Mouse (Mus musculus) spleen, postnatal 36 days (tissue): Measurements from ENCODE around the gene H1fnt.

Experiments
- DNase-seq, 2 experiments: peaks; one replicate each; pipeline ENCODE4 v3.0.0; 2022; ENCODE audit warnings: low spot score in 2 of 2, mixed read lengths in 1 of 2

Gene H1fnt

DNA sequence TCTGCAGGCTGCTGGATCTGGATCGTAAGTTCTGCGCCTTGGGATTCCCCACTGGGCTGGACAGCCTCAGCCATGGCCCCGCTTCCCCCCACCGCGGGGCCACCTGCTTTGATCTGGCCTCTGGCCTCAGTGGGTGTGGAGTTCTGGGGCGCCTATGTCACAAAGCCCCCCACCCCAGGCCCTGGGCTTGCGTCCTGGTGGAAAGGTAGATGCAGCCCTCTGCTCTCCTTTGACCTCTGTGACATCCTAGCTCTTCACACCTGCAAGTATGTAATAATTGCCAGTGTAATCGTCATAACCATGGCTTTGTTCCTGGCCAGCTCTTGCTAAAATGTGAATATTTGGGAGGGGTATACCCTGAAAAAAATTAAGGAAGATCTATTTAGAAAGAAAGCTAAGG lies at the start of gene H1fnt:
TSS of gene H1fnt (minus strand) at position 101 of the 400 bp plus-strand sequence.
- DNase-seq, result no peak

DNA sequence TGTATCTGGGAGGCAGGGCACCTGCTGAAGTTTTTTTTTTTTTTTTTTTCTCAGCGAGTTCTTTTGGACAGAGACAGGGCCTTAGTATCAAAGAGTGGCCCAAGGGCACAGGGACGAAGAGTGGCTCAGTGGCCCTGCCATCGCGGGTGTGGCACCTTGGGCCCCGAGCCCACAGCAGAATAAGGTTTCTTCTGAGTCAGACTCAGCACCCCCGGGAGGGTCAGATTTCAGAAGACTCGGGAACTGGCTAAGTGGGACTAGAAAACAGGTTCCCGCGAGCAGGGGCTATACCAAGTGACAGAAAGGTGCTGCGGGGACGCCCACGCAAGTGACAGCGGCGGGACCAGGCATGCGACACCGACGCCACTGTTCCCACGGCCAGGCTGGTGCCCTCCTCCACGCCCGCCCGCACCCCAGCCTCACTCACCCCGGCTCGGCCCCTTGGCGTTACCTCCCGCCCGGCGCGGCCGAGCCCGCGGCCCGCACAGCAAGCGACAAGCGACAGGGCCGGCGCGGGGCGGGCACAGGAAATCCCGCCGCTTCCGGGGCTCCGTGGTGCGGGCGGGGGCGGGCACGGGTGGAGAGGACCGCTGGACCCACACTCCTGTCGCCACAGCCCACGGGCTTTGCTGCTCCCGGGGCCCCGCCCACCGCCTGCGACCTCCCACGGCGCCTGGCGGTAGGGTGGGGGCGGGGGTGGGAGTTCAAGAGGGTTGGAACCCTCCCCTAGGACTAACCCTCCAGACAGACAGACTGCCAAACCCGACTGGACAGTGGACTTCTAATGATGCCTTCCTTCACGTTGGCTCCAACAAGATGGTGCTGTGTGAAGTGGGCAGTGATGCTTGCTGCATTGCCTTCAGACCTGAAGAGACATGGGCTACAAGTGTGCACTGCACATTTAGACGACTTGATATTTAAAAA lies 38.8 kb upstream of the H1fnt start, which contains the start of gene Zfp641:
TSS of gene Zfp641 (minus strand) at position 534 of the 924 bp plus-strand sequence.
- no peak for DNase-seq

DNA sequence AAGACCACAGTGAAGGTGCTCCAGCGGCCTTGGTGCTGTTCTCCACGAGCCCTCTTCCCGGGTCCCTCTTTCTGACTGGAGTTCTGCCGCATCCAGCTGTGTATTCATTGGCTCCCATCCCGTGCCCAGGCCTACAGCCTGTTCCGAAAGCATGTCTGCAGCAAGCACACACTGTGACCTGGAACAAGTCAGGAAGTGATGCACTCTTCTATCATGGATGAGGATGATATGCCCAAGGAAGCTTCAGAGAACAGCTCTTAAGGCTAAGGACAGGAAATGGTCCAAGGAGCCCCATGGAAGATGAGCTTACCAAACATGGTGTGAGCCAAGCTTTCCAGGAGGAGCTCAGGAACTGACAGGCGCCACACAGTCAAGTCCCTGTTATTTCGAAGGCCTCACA lies 36.6 kb upstream of the H1fnt start:
- DNase-seq, result no peak

DNA sequence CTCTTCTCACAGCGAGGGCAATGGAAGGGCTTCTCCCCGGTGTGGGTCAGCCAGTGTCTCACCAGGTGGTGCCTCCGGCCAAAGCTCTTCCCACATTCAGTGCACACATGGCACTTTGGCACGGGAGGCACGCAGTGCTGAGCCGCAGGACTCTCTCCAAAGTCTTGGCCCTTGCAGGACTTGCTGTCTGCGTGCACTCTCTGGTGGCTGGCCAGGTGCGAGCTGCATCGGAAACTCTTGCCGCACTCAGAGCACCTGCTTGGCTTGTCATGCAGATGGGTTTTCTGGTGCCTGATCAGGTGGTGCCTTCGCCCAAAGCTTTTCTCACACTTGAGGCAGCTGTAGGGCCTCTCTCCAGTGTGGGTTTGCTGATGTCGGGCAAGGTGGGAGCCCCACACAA lies 31.5 kb upstream of the H1fnt start:
- DNase-seq, result no peak

DNA sequence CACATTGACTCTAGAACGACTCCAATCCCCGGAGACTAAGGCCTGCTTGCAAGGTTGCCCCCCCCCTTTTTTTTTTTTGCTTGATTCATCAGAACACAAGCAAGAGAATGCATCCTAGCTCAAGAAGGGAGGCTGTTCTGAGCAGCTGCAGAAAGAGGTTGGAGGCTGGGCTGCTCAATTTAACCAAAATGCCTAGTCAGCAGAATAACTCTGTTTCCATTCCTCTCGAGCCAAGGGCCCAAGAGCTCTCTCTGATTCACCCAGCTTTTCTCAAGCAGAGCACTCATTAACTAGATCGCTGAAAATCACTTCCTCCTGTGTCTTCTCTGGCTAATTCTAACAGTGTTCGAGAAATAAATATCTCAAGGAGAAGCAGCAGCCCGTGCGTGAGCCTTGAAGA lies 29.3 kb upstream of the H1fnt start:
- no peak for DNase-seq

DNA sequence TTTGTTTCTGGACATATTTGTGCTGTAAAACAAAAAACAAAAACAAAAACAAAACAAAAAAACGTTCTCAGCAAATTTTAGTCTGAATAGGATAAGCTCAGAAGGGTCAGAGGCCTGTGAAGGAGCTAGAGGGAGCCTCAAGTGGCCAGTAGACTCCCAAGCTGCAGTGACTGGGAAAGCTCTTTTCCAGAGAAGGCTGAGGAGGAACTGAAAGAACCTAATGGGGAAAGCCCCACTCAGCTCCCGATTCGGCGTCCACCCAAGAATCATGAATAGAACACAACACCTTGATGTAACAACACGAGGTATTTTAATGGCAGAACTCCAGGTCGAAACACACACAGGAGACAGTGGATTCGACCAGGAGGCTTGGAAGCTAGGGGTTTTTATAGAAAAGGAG lies 683 bp upstream of the H1fnt start:
- no peak for DNase-seq

DNA sequence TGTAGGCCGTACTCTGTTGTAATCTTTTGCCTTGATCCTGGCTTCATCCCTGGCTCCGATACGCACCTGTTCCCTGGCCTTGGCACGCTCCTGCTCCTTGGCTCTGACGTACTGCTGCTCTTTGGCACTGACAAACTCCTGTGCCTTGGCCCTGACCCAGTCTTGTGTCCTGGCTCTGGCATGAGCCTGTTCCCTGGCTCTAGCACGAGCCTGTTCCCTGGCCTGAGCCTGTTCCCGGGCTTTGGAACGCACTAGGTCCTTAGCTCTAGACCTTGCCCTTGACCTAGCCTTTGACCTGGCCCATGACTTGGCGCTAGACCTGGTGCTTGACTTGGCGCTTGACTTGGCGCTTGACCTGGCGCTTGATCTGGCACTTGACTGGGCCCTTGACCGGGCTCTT lies 822 bp downstream of the H1fnt start:
- no peak for DNase-seq

DNA sequence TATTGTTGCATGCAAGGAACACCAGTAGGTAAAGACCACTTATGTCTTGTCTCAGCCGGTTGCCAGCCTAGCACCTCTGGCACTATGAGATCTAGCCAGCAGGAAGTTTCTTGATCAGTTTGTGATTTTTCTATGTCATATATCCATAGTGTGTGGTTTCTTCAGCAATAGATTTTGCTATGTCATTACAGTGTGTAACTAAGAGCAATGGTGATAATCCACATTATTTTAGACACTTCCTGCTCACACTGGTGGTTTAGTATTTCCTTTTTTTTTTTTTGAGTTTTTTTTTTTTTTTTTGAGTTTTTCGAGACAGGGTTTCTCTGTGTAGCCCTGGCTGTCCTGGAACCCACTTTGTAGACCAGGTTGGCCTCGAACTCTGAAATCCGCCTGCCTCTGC lies 21.7 kb downstream of the H1fnt start:
- DNase-seq, result no peak

DNA sequence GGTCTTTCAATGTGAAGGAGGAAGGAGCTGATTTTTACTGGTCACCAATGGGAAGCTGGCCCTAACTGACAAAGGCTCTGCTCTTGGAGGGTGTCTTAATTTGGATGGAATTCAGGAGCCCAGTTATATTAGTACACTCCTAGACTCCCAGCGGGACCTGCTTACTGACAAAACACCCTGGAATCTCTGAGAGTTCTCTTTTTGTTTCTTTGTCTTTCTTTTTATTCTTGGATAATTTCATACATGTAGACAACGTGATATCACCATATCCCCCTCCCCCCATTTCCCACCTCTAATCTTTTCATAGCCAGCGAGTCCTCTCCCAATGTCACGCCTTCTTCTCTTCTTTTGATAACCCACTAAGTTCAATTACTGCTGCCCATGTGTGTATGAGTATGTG lies 22.7 kb downstream of the H1fnt start, which contains the start of gene Olfr286:
TSS of gene Olfr286 (minus strand) at position 101 of the 400 bp plus-strand sequence.
- no peak for DNase-seq

DNA sequence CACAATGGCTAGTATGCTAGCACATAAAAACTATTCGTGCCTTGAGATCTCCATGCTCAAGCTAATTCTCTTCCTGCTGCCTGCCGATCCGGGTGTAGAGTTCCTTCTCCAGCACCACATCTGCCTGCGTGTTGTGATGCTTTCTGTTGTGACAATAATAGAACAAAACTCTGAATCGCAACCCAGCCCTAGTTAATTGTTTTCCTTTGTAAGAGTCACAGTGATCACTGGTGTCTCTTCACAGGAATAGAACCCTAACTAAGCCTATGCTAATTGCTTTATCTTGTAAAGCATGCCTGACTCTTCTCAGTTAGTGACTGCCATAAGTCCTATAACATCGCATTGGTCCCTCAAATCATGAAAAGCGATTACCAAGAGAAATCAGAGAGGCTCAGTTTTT lies 31.0 kb downstream of the H1fnt start:
- no peak for DNase-seq

DNA sequence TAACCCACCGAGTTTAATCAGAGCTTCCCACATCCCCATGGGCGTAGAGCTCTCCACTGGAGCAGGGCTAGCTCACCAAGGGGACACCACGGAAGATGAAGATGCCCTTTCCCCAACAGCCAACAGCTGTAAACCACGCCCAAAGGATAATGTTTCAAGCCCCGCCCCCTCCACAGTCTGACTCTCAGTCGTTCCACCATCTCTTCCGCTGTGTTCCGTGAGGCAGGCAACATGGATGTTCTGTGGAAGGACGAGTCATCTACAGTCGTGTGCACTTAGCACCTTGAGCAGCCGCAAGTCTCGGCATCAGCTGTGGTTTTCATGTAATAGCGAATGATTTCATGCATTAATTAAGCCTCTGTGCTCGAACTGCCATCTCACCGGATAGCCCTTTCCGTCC lies 31.5 kb downstream of the H1fnt start:
- DNase-seq, result no peak

DNA sequence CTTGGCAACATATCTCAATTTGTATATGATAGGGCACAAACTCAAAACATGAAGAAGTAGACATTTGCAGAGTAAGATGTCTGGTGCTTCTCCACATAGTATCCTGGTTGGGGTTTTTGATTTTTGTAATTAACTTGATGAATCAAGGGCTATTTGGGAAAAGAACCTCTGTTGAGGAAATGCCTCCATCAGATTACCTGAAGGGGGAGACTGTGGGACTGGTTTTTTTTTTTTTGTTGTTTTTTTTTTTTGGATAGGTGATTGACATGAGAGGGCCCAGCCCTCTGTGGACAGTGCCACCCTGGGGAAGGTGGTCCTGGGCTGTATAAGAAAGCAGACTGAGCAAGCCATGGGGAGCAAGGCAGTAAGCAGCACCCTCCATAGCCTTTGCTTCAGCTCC lies 34.7 kb downstream of the H1fnt start:
- no peak for DNase-seq

DNA sequence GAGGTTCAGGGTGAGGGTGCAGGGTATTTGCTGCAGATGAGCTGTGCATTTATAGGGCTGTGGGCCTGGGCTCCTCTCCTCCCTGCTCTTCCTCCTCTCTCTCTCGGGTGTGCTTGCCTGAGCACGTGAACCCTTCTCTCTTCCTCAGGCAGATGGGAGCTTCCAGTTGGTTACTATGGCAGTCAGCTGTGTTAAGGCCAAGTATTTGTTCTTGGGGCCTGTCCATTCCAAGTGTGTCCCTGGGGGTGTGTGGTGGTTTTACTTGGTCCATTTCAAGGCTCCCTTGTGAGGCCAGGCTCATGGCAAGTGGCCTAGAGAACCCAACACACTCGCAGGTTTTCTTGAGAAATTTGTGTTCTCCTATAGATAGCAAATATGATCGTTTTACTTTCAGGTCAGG lies 36.2 kb downstream of the H1fnt start, which contains the start of the genes Gm44579 and Olfr287:
TSS of gene Gm44579 (minus strand) at position 101 of the 400 bp plus-strand sequence.
TSS of gene Olfr287 (minus strand) at position 180 of the 400 bp plus-strand sequence.
- no peak for DNase-seq

DNA sequence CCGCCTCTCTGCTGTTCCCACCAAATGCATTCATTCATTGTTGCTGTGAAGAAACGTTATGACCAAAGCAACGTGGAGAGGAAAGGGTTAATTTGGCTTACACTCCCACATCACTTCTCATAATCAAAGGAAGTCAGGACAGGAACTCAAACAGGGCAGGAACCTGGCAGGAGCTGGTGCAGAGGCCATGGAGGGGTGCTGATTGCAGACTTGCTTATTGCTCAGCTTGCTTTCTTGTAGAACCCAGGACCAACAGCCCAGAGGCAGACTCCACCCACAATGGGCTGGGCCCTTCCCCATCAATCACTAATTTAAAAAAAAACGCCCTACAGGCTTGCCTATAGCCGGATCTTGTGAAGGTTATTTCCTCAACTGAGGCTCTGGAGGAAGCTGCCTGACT lies 43.0 kb downstream of the H1fnt start:
- DNase-seq, result no peak

DNA sequence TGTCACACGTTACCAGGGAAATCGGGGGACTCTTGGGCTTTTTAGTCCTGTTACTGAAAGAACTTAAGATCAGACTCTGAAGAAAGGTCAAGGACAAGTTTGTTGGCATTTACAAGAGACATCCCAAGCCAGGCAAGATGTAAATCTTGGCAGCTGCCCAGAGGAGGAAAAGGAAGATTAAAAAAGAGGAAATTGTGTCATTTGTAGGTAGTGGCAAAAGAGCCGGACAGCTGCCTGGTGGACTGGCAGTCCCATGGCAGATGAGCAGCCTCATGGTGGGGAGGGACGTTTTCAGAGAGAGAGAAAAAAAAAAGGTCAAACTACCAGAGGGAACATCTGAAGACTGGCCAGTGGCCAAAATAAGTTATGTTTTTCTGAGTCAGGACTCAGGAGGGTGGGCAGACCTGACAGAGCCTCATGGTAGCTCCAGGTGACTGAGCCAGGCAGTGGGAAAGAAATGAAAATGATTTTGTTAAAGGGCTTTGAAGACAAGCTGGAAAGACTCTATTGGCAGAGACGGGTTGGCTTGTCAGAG lies 43.7 kb downstream of the H1fnt start:
- no peak for DNase-seq

DNA sequence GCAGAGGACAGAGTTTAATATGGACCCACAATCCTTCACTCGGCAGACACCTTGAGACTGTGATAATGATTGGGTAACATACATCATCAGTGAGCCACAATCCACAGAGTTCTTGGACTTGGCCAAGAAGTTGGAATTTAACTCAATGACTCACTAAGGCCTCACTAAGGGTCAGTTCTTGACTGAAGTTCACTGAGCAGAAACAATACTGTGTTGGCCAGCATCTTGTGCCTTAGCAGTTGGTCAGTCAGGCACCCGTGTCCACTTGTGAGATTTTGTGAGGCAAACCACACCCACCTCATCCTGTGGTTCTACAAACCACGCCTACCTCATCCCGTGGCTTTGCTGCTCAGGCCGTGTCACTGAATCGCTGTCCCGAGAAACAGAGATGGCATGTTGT lies 47.4 kb downstream of the H1fnt start:
- no peak for DNase-seq
